Mouse (Mus musculus) thymus, adult 2 months (tissue): Measurements from ENCODE around the gene Gk2.

ENCODE experiments used
- CTCF ChIP-seq: fragments of 200-500 bp; IDR thresholded peaks from 2 replicates; pipeline ENCODE4 v1.5.1; 2012; ENCODE audit warnings: mild to moderate bottlenecking, control low read depth, low read length, moderate library complexity, borderline replicate concordance; ENCODE audit not compliant: control insufficient read depth, poor library complexity, insufficient read depth; ENCODE audit errors: extremely low read depth
- POLR2A ChIP-seq: fragments of 200-500 bp; IDR thresholded peaks from 2 replicates; pipeline ENCODE4 v1.6.1; 2012; ENCODE audit warnings: mild to moderate bottlenecking, low read length, control low read depth, moderate library complexity; ENCODE audit not compliant: control insufficient read depth, poor library complexity, insufficient read depth; ENCODE audit errors: extremely low read depth

DNA sequence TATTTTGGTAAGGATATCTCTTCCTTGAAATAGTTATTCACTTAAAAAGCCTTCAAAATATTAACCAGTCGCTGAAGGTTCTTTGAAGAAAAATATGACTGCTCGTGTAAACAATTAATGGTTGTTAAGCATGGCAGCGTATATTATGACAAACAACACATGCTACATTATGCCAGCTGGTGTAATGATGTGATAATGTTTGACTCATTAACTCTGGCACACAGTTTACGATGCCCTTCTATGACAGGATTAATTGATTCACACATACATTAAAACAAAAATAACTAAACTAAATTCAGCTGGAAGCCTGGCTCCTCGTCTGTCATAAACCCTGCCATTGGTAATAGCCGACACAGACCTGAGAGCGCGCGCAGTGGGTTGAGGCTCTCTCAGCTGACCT is 26.8 kb downstream of the Gk2 start:
- TF ChIP-seq CTCF (no peak), POLR2A (no peak)
